Mouse (Mus musculus) liver, embryonic 15.5 days (tissue): ENCODE measurements around the gene Sgsm2. TPM values are rescaled to one million over a fixed set of nuclear protein-coding genes. Genes with fewer than 3 reads are reported as not detected.

ENCODE experiments used
- ATAC-seq: fragments of 200-750 bp; cut with Nextera tagmentation; 2 replicates; pipeline ENCODE4 v1.8.0; 2017; ENCODE audit warnings: moderate number of reproducible peaks, mild to moderate bottlenecking, moderate library complexity; ENCODE audit not compliant: insufficient read depth
- H3K27ac ChIP-seq: fragments of 300-500 bp; sonication (generic); replicated peaks from 2 replicates; pipeline ENCODE4 v1.5.1; 2015; ENCODE audit warnings: mild to moderate bottlenecking, inconsistent platforms
- H3K27me3 ChIP-seq: fragments of 300-500 bp; sonication (generic); 2 replicates; pipeline ENCODE4 v1.6.1; 2015; ENCODE audit warnings: mild to moderate bottlenecking, inconsistent platforms
- H3K36me3 ChIP-seq: fragments of 300-500 bp; sonication (generic); replicated peaks from 2 replicates; pipeline ENCODE4 v1.6.1; 2015; ENCODE audit warnings: moderate library complexity, mild to moderate bottlenecking, inconsistent platforms
- H3K4me1 ChIP-seq: fragments of 300-500 bp; sonication (generic); replicated peaks from 2 replicates; pipeline ENCODE4 v1.6.1; 2015; ENCODE audit warnings: inconsistent platforms
- H3K4me2 ChIP-seq: fragments of 300-500 bp; sonication (generic); 2 replicates; pipeline ENCODE4 v1.6.1; 2015; ENCODE audit warnings: moderate library complexity, mild to moderate bottlenecking, inconsistent platforms
- H3K4me3 ChIP-seq: fragments of 300-500 bp; sonication (generic); replicated peaks from 2 replicates; pipeline ENCODE4 v1.5.1; 2015; ENCODE audit warnings: mild to moderate bottlenecking, inconsistent platforms
- H3K9ac ChIP-seq: fragments of 300-500 bp; sonication (generic); 2 replicates; pipeline ENCODE4 v1.6.1; 2015; ENCODE audit warnings: moderate library complexity, mild to moderate bottlenecking, inconsistent platforms
- H3K9me3 ChIP-seq: fragments of 300-500 bp; sonication (generic); replicated peaks from 2 replicates; pipeline ENCODE4 v1.6.1; 2016; ENCODE audit warnings: inconsistent platforms
- WGBS: fragments of 180-500 bp; shearing (Covaris S2); methylation state at CpG from one replicate; pipeline ENCODE4 v1.1.7; 2015; ENCODE audit warnings: mixed read lengths; ENCODE audit not compliant: insufficient replicate concordance; 5-methylcytosine and 5-hydroxymethylcytosine counted together
- polyA plus RNA-seq: library from polyadenylated mRNA; unstranded; fragments of >200 nt; fragmentation: Nextera tagmentation; extraction: Ambion mirVana; gene quantifications from 2 replicates; pipeline ENCODE4 v1.2.1, GENCODE M21; 2015

Sgsm2 gene
- polyA plus RNA-seq, 1 experiment from 2014 or later: 1.2 TPM

GRCm38 (mm10) chr11:74834650-74835277 lies 62.1 kb downstream of the Sgsm2 start:
- Histone ChIP-seq H3K9ac (peak overlapping the region; percentile 25; the same call in 1 of the 2 replicates), H3K4me3 (no peak overlapping the region), H3K4me2 (no peak overlapping the region), H3K27ac (peak overlapping the region; percentile 96), H3K36me3 (peaks cover 6% of the 10 kb centered on the region; the same call in 1 of the 2 replicates), H3K9me3 (no peaks in the 10 kb centered on the region), H3K4me1 (peaks cover 91% of the 10 kb centered on the region), H3K27me3 (no peaks in the 10 kb centered on the region)
- WGBS: 36% methylated on average over 5 of the region's 5 CpGs
- ATAC-seq: no peak

GRCm38 (mm10) chr11:74834359-74834638 lies 62.6 kb downstream of the Sgsm2 start:
- H3K27me3 ChIP-seq: no peaks in the 10 kb centered on the region

GRCm38 (mm10) chr11:74833536-74834358 lies 63.1 kb downstream of the Sgsm2 start:
- Histone ChIP-seq H3K4me3 (peak overlapping the region; percentile 80; the same call in 1 of the 2 replicates), H3K9ac (peak overlapping the region; percentile 25; the same call in 1 of the 2 replicates), H3K4me2 (peak overlapping the region; percentile 100), H3K27ac (peak overlapping the region; percentile 96), H3K4me1 (peaks cover 91% of the 10 kb centered on the region), H3K36me3 (peaks cover 4% of the 10 kb centered on the region; the same call in 1 of the 2 replicates), H3K27me3 (no peaks in the 10 kb centered on the region), H3K9me3 (no peaks in the 10 kb centered on the region)
- ATAC-seq: no peak
- WGBS: 67% methylated on average over 8 of the region's 8 CpGs

More at GRCm38 (mm10) chr11:74834359-74834638, 62.6 kb downstream of the Sgsm2 start:
- Histone ChIP-seq H3K9me3 (no peaks in the 10 kb centered on the region), H3K27ac (peak overlapping the region; percentile 96), H3K4me2 (no peak overlapping the region), H3K4me3 (no peak overlapping the region), H3K9ac (peak overlapping the region; percentile 25; the same call in 1 of the 2 replicates), H3K4me1 (peaks cover 91% of the 10 kb centered on the region), H3K36me3 (peaks cover 4% of the 10 kb centered on the region; the same call in 1 of the 2 replicates)
- ATAC-seq: no peak
- 49% methylated on average over 1 of the region's 1 CpGs for WGBS

GRCm38 (mm10) chr11:74832503-74833143 lies 64.2 kb downstream of the Sgsm2 start:
- Histone ChIP-seq H3K9me3 (no peaks in the 10 kb centered on the region), H3K4me3 (peak overlapping the region; percentile 80), H3K27me3 (no peaks in the 10 kb centered on the region), H3K36me3 (peaks cover 4% of the 10 kb centered on the region; the same call in 1 of the 2 replicates), H3K9ac (peak overlapping the region; percentile 75), H3K4me2 (peak overlapping the region; percentile 100), H3K27ac (peak overlapping the region; percentile 96), H3K4me1 (peaks cover 95% of the 10 kb centered on the region)
- WGBS: 1% methylated on average over 26 of the region's 26 CpGs
- ATAC-seq: no peak

GRCm38 (mm10) chr11:74831606-74832451 lies 65.0 kb downstream of the Sgsm2 start:
- peak overlapping the region; percentile 100 for H3K4me2 ChIP-seq

GRCm38 (mm10) chr11:74831191-74831605 lies 65.7 kb downstream of the Sgsm2 start:
- peaks cover 93% of the 10 kb centered on the region for H3K4me1 ChIP-seq
- peak overlapping the region; percentile 79 for H3K9ac ChIP-seq
- H3K4me2 ChIP-seq: peak overlapping the region; percentile 100
- H3K27me3 ChIP-seq: no peaks in the 10 kb centered on the region
- peak overlapping the region; percentile 96 for H3K27ac ChIP-seq
- H3K4me3 ChIP-seq: peak overlapping the region; percentile 80
- no peaks in the 10 kb centered on the region for H3K36me3 ChIP-seq
- no peaks in the 10 kb centered on the region for H3K9me3 ChIP-seq
- ATAC-seq: no peak
- WGBS: 1% methylated on average over 35 of the region's 35 CpGs

More at GRCm38 (mm10) chr11:74831606-74832451, 65.0 kb downstream of the Sgsm2 start:
- Histone ChIP-seq H3K4me3 (peak overlapping the region; percentile 80), H3K36me3 (peaks cover 4% of the 10 kb centered on the region; the same call in 1 of the 2 replicates), H3K4me1 (peaks cover 93% of the 10 kb centered on the region), H3K9ac (peak overlapping the region; percentile 79), H3K27ac (peak overlapping the region; percentile 96), H3K9me3 (no peaks in the 10 kb centered on the region), H3K27me3 (no peaks in the 10 kb centered on the region)
- ATAC-seq: peak; percentile 79
- under 1% methylated on average over 61 of the region's 61 CpGs for WGBS

- Histone ChIP-seq H3K9me3 (no peaks in the 10 kb centered on the region), H3K4me2 (peak within 1 kb of the TSS; percentile 100), H3K36me3 (no peaks in the 10 kb centered on the region), H3K4me3 (peak within 1 kb of the TSS; percentile 80), H3K27ac (peak within 1 kb of the TSS; percentile 96), H3K27me3 (no peaks in the 10 kb centered on the region), H3K9ac (peak within 1 kb of the TSS; percentile 79), H3K4me1 (peaks cover 90% of the 10 kb centered on the region)
- WGBS: under 1% methylated on average over 70 of the region's 70 CpGs
- peak; percentile 74 for ATAC-seq
Observed at GRCm38 (mm10) chr11:74830256-74831161, 66.4 kb downstream of the Sgsm2 start, which contains the start of gene Mnt. Mnt (plus strand) TSS chr11:74830920.

- Histone ChIP-seq H3K4me1 (peaks cover 87% of the 10 kb centered on the region), H3K27ac (peak overlapping the region; percentile 96), H3K4me3 (peak overlapping the region; percentile 80), H3K9me3 (no peaks in the 10 kb centered on the region), H3K4me2 (peak overlapping the region; percentile 100), H3K9ac (peak overlapping the region; percentile 79), H3K27me3 (no peaks in the 10 kb centered on the region), H3K36me3 (no peaks in the 10 kb centered on the region)
- peak; percentile 48 for ATAC-seq
- WGBS: under 1% methylated on average over 20 of the region's 20 CpGs
Observed at GRCm38 (mm10) chr11:74829812-74830211, 67.0 kb downstream of the Sgsm2 start.

GRCm38 (mm10) chr11:74828965-74829550 lies 67.8 kb downstream of the Sgsm2 start:
- H3K27ac ChIP-seq: peak overlapping the region; percentile 96
- H3K36me3 ChIP-seq: no peaks in the 10 kb centered on the region
- no peaks in the 10 kb centered on the region for H3K27me3 ChIP-seq
- peak overlapping the region; percentile 80 for H3K4me3 ChIP-seq
- peaks cover 79% of the 10 kb centered on the region for H3K4me1 ChIP-seq
- H3K4me2 ChIP-seq: peak overlapping the region; percentile 100
- H3K9me3 ChIP-seq: no peaks in the 10 kb centered on the region
- no peak for ATAC-seq
- H3K9ac ChIP-seq: peak overlapping the region; percentile 79; the same call in 1 of the 2 replicates
- 22% methylated on average over 11 of the region's 11 CpGs for WGBS
